Mouse (Mus musculus) cortical plate, adult 2 months (tissue): ENCODE results near the gene 4930524B15Rik.

Experiments
- CTCF ChIP-seq: fragments of 200-500 bp; IDR thresholded peaks from 2 replicates; pipeline ENCODE4 v1.5.1; 2011; ENCODE audit warnings: mild to moderate bottlenecking, control low read depth, low read length; ENCODE audit not compliant: insufficient read depth; ENCODE audit errors: extremely low read depth
- POLR2A ChIP-seq: fragments of 200-500 bp; IDR thresholded peaks from 2 replicates; pipeline ENCODE4 v1.6.1; 2011; ENCODE audit warnings: mild to moderate bottlenecking, low read length, control low read depth; ENCODE audit not compliant: insufficient read depth; ENCODE audit errors: extremely low read depth

GRCm38 (mm10) chr11:32018201-32018600 is 52.8 kb downstream of the 4930524B15Rik start:
- TF ChIP-seq POLR2A, result no peak
- TF ChIP-seq CTCF, result no peak
